Mouse (Mus musculus): ENCODE measurements at regions not wholly inside any gene's neighbourhood (a gene's known extent, or its start where the extent isn't known, plus 50 kb on each side); places are given as distances from the start of the nearest gene placed in this dataset.
"Not testable (repeated sequence)": the region's sequence is repeated elsewhere in the genome, so short reads cannot be mapped to it uniquely, and the experiment has no call there.

- Histone ChIP-seq H3K4me3 (ENCODE audit: low read length) (no peak overlapping the region), H3K9ac (ENCODE audit: low read depth, low read length) (no peak overlapping the region), H3K4me1 (ENCODE audit: control insufficient read depth, insufficient read depth, low read length) (no peaks in the 10 kb centered on the region), H3K9me3 (ENCODE audit: control insufficient read depth, low read length) (no peaks in the 10 kb centered on the region), H3K36me3 (ENCODE audit: control insufficient read depth, insufficient read depth, low read length) (no peaks in the 10 kb centered on the region), H3K27me3 (ENCODE audit: control insufficient read depth, insufficient read depth, low read length) (no peaks in the 10 kb centered on the region), H3K27ac (ENCODE audit: low read depth, low read length) (no peak overlapping the region), H3K4me2 (replicated peaks; ENCODE audit: low read depth, low read length) (no peak overlapping the region)
- whole genome bisulfite sequencing = 29% methylated on average over 12 of the region's 12 CpGs
- ATAC-seq (ENCODE audit: low FRiP score, low TSS enrichment) = peak; percentile 32; the same call in 1 of the 2 replicates
These were observed 606.3 kb upstream of the Gm19410 start for GRCm38 (mm10) chr8:35159329-35159728.

DNA sequence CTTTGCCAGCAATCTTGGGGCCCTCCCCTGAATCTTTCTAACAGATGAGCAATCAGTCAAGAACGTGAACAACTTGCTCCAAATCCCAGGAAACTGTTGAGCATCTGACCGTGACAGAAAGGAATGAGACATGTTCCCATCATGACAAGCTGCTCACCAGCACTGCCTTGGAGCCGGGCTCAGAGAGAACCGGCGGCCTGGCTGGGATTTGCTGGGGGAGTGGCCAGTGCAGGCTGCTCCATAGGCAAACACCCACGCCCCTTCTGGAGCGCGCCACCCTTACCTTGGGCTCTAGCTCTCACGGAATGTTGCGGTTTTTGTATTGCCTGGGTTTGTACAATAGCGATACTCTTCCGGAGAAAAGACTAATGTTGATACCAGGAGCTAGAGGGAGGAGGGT, 605.4 kb upstream of the Gm19410 start:
- Histone ChIP-seq H3K27me3 (ENCODE audit: control insufficient read depth, insufficient read depth, low read length) (no peaks in the 10 kb centered on the region), H3K4me2 (replicated peaks; ENCODE audit: low read depth, low read length) (no peak overlapping the region), H3K36me3 (ENCODE audit: control insufficient read depth, insufficient read depth, low read length) (no peaks in the 10 kb centered on the region), H3K9ac (ENCODE audit: low read depth, low read length) (no peak overlapping the region), H3K4me1 (ENCODE audit: control insufficient read depth, insufficient read depth, low read length) (no peaks in the 10 kb centered on the region), H3K4me3 (ENCODE audit: low read length) (no peak overlapping the region), H3K27ac (ENCODE audit: low read depth, low read length) (no peak overlapping the region), H3K9me3 (ENCODE audit: control insufficient read depth, low read length) (no peaks in the 10 kb centered on the region)
- 87% methylated on average over 12 of the region's 12 CpGs for WGBS
- ATAC-seq (ENCODE audit: low FRiP score, low TSS enrichment) = no peak; the same call in 1 of the 2 replicates

- not testable (repeated sequence) for H3K4me1 ChIP-seq (ENCODE audit: control insufficient read depth, insufficient read depth, low read length); H3K36me3 ChIP-seq (ENCODE audit: control insufficient read depth, insufficient read depth, low read length); H3K4me2 ChIP-seq (replicated peaks; ENCODE audit: low read depth, low read length); H3K27ac ChIP-seq (ENCODE audit: low read depth, low read length); H3K4me3 ChIP-seq (ENCODE audit: low read length); ATAC-seq (ENCODE audit: low FRiP score, low TSS enrichment); H3K27me3 ChIP-seq (ENCODE audit: control insufficient read depth, insufficient read depth, low read length); H3K9ac ChIP-seq (ENCODE audit: low read depth, low read length); H3K9me3 ChIP-seq (ENCODE audit: control insufficient read depth, low read length)
- 74% methylated on average over 4 of the region's 4 CpGs for WGBS
These were observed 603.4 kb upstream of the Gm19410 start for GRCm38 (mm10) chr8:35162166-35162565.

GRCm38 (mm10) chr8:35166611-35167010, 599.0 kb upstream of the Gm19410 start:
- Histone ChIP-seq H3K27ac (ENCODE audit: low read depth, low read length) (no peak overlapping the region), H3K4me1 (ENCODE audit: control insufficient read depth, insufficient read depth, low read length) (no peaks in the 10 kb centered on the region), H3K9me3 (ENCODE audit: control insufficient read depth, low read length) (no peaks in the 10 kb centered on the region), H3K4me2 (replicated peaks; ENCODE audit: low read depth, low read length) (no peak overlapping the region), H3K36me3 (ENCODE audit: control insufficient read depth, insufficient read depth, low read length) (no peaks in the 10 kb centered on the region), H3K9ac (ENCODE audit: low read depth, low read length) (no peak overlapping the region), H3K27me3 (ENCODE audit: control insufficient read depth, insufficient read depth, low read length) (no peaks in the 10 kb centered on the region), H3K4me3 (ENCODE audit: low read length) (no peak overlapping the region)
- no peak for ATAC-seq (ENCODE audit: low FRiP score, low TSS enrichment)
- 89% methylated on average over 6 of the region's 6 CpGs for WGBS

GRCm38 (mm10) chr8:35171536-35172310, 593.9 kb upstream of the Gm19410 start:
- 70% methylated on average over 13 of the region's 13 CpGs for WGBS
- no peaks in the 10 kb centered on the region for H3K36me3 ChIP-seq (ENCODE audit: control insufficient read depth, insufficient read depth, low read length)
- no peak for ATAC-seq (ENCODE audit: low FRiP score, low TSS enrichment)

DNA sequence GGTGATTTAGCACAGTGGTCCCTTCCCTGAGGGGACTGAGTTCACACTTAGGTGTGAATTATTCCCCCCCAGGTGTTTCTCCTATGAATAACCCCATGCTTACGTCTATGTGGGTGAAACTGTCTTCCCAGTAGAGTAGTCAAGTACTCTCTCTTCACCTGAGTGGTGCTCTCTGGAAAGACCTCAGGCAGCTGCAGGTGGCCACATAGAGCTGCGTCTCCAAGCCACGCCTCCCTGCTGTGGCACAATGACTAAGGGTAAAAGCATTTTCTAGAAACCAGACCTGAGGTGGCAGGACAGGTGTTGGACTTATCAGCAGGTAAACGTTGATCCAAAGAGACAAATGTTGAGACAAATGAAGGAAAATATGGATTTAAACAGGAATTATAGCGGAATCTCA, 588.3 kb upstream of the Gm19410 start:
- no peaks in the 10 kb centered on the region for H3K4me1 ChIP-seq (ENCODE audit: control insufficient read depth, insufficient read depth, low read length)
- no peaks in the 10 kb centered on the region for H3K36me3 ChIP-seq (ENCODE audit: control insufficient read depth, insufficient read depth, low read length)
- 68% methylated on average over 5 of the region's 5 CpGs for WGBS
- no peak for ATAC-seq (ENCODE audit: low FRiP score, low TSS enrichment)
- H3K9me3 ChIP-seq (ENCODE audit: control insufficient read depth, low read length) = no peaks in the 10 kb centered on the region
- H3K4me3 ChIP-seq (ENCODE audit: low read length) = no peak overlapping the region
- H3K4me2 ChIP-seq (replicated peaks; ENCODE audit: low read depth, low read length) = no peak overlapping the region
- no peak overlapping the region for H3K27ac ChIP-seq (ENCODE audit: low read depth, low read length)
- no peaks in the 10 kb centered on the region for H3K27me3 ChIP-seq (ENCODE audit: control insufficient read depth, insufficient read depth, low read length)
- H3K9ac ChIP-seq (ENCODE audit: low read depth, low read length) = no peak overlapping the region

More at GRCm38 (mm10) chr8:35171536-35172310, 593.9 kb upstream of the Gm19410 start:
- Histone ChIP-seq H3K4me1 (ENCODE audit: control insufficient read depth, insufficient read depth, low read length) (no peaks in the 10 kb centered on the region), H3K27me3 (ENCODE audit: control insufficient read depth, insufficient read depth, low read length) (no peaks in the 10 kb centered on the region), H3K9ac (ENCODE audit: low read depth, low read length) (no peak overlapping the region), H3K4me3 (ENCODE audit: low read length) (no peak overlapping the region), H3K9me3 (ENCODE audit: control insufficient read depth, low read length) (no peaks in the 10 kb centered on the region), H3K27ac (ENCODE audit: low read depth, low read length) (no peak overlapping the region), H3K4me2 (replicated peaks; ENCODE audit: low read depth, low read length) (no peak overlapping the region)

DNA sequence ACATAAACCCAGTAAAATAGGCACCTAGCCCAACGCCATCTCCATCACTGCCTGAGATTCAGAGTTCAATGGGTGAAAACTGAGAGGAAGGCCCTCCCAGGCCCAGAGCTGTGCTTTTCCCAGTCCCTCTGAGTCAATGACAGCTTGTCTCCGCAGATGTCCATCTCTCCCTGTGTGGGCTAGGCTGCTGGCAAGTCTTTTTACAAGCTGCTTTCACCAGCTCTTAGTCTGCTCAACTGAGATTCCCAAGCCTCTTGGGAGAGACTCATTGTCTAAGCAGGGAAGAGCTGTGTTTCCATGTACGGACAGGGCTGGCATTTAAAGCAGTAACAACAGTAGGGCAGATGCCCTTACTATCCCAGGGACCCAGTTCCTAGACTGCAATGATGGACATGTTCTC, 585.5 kb upstream of the Gm19410 start:
- ATAC-seq (ENCODE audit: low FRiP score, low TSS enrichment) = no peak
- Histone ChIP-seq H3K9me3 (ENCODE audit: control insufficient read depth, low read length) (no peaks in the 10 kb centered on the region), H3K9ac (ENCODE audit: low read depth, low read length) (no peak overlapping the region), H3K36me3 (ENCODE audit: control insufficient read depth, insufficient read depth, low read length) (no peaks in the 10 kb centered on the region), H3K4me2 (replicated peaks; ENCODE audit: low read depth, low read length) (no peak overlapping the region), H3K4me3 (ENCODE audit: low read length) (no peak overlapping the region), H3K27ac (ENCODE audit: low read depth, low read length) (no peak overlapping the region), H3K4me1 (ENCODE audit: control insufficient read depth, insufficient read depth, low read length) (no peaks in the 10 kb centered on the region), H3K27me3 (ENCODE audit: control insufficient read depth, insufficient read depth, low read length) (no peaks in the 10 kb centered on the region)
- 87% methylated on average over 3 of the region's 3 CpGs for WGBS

- H3K27me3 ChIP-seq (ENCODE audit: control insufficient read depth, insufficient read depth, low read length) = no peaks in the 10 kb centered on the region
- no peaks in the 10 kb centered on the region for H3K4me1 ChIP-seq (ENCODE audit: control insufficient read depth, insufficient read depth, low read length)
- H3K4me2 ChIP-seq (replicated peaks; ENCODE audit: low read depth, low read length) = no peak overlapping the region
- H3K36me3 ChIP-seq (ENCODE audit: control insufficient read depth, insufficient read depth, low read length) = no peaks in the 10 kb centered on the region
- no peak overlapping the region for H3K27ac ChIP-seq (ENCODE audit: low read depth, low read length)
- H3K4me3 ChIP-seq (ENCODE audit: low read length) = no peak overlapping the region
- H3K9me3 ChIP-seq (ENCODE audit: control insufficient read depth, low read length) = no peaks in the 10 kb centered on the region
- 69% methylated on average over 4 of the region's 4 CpGs for WGBS
- H3K9ac ChIP-seq (ENCODE audit: low read depth, low read length) = no peak overlapping the region
- no peak for ATAC-seq (ENCODE audit: low FRiP score, low TSS enrichment)
These were observed 583.4 kb upstream of the Gm19410 start for GRCm38 (mm10) chr8:35182141-35182540.

GRCm38 (mm10) chr8:35183423-35183822, 582.2 kb upstream of the Gm19410 start:
- Histone ChIP-seq H3K9ac (ENCODE audit: low read depth, low read length) (no peak overlapping the region), H3K36me3 (ENCODE audit: control insufficient read depth, insufficient read depth, low read length) (no peaks in the 10 kb centered on the region), H3K4me2 (replicated peaks; ENCODE audit: low read depth, low read length) (no peak overlapping the region), H3K4me1 (ENCODE audit: control insufficient read depth, insufficient read depth, low read length) (no peaks in the 10 kb centered on the region), H3K27ac (ENCODE audit: low read depth, low read length) (no peak overlapping the region), H3K4me3 (ENCODE audit: low read length) (no peak overlapping the region), H3K9me3 (ENCODE audit: control insufficient read depth, low read length) (no peaks in the 10 kb centered on the region), H3K27me3 (ENCODE audit: control insufficient read depth, insufficient read depth, low read length) (no peaks in the 10 kb centered on the region)
- 94% methylated on average over 14 of the region's 14 CpGs for WGBS
- ATAC-seq (ENCODE audit: low FRiP score, low TSS enrichment) = no peak

All from kidney, embryonic 14.5 days (tissue).